Mouse (Mus musculus): ENCODE measurements around the gene Mep1a.
"Not testable (repeated sequence)": the region's sequence is repeated elsewhere in the genome, so short reads cannot be mapped to it uniquely, and the experiment has no call there.

The Mep1a gene

DNA sequence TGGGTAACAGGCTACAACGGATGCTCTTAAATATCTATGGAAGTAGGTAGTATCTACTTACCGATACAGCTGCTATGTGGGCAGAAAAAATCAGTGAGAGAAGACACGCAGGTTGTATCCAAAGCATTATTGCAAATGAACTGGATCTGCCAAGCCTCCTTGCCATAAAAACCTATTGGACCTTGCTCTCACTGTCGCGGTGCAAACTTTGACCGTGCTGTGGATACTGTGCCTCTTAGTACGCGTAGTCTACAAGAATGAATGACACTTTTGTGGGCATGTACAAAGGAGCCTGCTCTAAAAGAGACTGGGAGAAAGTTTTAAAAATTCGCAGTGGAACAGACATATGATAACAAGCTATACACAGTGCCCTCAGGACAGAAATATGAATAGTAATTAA is at the start of gene Mep1a:
Gene Mep1a (minus strand): TSS at position 221 of the 400 bp plus-strand sequence.
- no peak for DNase-seq

DNA sequence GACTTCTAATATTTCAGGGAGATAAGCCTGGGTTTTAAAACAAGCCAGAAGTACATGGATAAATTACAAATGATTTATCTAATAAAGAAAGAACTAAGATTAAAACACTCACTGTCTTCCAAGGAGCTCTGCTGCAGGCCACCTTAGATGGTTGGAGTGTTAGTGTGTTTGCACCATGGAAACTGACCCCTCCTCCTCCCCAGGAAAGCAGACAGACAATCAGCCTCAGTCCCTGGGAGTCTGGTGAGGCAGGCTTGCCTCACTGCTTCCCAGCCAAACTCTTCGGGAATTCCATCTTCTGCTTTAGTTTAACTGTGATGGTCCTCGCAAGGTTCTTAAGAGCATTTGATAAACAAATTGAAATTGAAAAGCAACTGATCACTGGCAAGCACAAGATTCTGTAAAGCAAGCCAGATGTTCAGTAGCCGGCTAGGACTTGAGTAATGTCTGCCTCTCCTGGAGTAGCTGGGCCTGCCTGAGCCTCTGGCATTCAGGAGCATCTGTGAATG is 48.6 kb upstream of the Mep1a start:
- DNase-seq: no peak

DNA sequence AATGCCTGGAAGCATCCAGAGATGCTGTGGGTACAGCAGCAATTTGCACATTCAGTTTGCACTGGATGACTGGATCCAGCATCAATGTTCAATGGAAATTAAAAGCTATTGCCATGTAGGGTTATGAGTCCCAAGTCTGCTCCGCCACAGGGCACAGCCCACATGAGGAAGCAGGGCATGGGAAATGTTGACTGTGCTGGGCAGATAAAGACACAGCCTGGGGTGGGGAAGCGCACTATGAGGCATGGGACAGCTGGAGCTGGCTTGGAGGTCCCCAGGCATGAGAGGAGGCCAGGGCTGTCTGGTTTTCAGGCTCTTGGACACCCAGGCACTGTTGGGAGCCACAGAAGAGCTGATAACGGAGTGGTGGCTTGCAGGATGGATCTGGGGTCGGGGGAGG is 41.4 kb upstream of the Mep1a start:
- DNase-seq: no peak

DNA sequence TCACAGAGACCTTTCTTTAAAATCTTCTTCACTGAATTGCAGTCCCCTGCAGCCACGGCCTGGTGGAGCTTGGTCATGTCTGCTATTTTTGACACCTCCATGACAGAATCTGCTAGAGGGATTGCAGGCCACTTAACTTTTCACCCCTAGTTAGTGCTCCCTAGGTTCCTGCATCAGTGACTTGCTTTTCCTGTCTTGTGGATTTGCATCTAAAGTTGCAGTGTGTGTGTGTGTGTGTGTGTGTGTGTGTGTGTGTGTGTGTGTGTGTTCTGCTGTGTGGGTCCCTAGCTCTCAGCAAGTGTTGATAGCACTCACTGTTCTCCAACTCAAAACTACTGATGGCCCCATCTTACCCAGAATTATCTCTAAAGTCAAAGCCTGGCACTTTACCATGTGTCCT is 40.9 kb upstream of the Mep1a start, which contains the start of gene Ankrd66:
Gene Ankrd66 (minus strand): TSS at position 101 of the 400 bp plus-strand sequence.
- no peak for DNase-seq

DNA sequence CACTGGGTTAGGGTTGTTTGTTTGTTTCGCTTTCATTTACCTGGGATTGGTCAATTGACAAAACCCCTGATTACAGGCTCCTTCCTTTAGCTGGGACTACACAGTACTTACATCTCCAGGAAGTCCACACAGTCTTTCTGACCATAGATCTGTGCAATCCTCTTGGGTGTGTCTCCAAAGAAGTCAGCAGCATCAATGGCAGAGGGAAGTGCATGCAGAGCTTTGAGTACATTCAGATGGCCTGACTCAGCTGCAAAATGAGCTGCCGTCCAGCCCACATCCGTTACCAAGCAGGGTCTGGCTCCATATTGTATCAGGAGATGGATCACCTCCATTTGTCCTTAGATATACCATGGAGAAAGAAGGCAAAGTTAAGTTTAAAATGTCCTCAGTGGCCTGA is 36.2 kb upstream of the Mep1a start:
- no peak for DNase-seq

DNA sequence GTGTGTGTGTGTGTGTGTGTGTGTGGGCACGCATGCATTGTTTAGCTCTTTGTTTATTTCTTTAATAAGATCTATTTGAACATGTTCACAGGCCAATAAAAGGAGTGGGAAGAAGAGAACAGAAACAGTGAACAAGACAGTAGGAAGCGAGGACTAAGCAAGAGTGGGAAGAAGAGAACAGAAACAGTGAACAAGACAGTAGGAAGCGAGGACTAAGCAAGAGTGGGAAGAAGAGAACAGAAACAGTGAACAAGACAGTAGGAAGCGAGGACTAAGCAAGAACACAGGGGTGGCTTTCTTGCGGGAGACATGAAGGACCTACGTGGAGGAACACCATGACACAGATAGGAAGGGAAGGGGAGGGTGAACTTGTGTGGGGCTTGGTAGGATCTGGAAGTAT is 34.2 kb upstream of the Mep1a start:
- not testable (repeated sequence) for DNase-seq

DNA sequence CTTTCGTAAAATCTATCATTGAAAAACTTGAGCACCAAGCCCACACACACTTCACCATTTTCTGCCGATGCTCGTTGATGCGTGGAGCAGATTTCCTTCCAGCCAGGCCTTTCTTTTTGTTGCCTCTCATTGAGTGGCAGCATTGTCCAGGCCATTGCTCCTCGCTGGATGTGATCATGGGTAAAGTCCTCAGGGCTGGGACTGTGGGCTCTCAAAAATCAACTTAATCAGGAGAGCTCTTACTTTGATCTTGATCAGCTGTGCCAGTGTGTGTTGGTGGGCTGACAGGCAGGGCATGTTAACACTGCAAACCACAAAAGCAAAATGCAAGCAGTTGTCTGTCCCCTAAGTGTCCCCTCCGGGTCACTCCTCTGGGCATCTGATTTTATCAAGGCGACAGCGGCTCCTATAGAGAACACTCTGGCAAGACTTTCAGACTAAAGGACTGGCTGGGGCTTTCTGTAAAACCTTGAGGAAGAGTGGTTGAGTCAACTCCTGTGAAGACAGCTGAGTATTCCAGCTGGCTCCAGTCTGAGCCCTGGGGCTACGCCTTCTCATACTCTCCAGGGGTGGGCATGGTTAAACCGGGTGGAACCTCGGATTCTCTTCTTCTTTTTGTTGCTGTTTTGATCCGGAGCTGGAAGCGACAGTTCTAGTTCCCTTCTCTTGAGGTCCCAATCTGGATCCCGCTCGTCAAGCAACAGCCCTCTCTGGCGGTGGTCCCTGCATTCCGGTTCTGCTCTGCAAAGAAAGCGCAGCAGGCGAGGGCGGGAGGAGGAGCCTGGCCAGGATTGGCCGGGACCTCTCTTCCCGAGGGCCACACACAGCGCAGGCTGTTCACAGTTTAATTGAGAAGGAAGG is 32.0 kb upstream of the Mep1a start:
- DNase-seq: peak; percentile 12

DNA sequence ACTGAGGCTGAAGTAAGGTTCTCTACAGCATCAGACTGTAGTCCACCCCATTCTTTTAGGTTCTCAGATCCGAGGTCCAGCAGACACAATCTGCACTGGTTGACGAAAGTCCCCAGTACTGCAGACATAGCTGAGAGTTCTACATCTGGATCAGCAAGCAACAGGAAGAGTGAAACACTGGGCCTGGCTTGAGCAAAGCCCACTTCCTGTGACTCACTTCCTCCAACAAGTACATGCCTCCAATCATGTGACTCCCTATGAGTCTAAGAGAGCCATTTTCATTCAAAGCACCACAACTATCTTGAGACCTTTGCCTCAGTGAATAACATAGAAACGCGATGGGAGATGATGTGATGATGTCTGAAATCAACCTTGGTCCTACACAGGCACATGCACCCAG is 28.6 kb upstream of the Mep1a start:
- DNase-seq: no peak

DNA sequence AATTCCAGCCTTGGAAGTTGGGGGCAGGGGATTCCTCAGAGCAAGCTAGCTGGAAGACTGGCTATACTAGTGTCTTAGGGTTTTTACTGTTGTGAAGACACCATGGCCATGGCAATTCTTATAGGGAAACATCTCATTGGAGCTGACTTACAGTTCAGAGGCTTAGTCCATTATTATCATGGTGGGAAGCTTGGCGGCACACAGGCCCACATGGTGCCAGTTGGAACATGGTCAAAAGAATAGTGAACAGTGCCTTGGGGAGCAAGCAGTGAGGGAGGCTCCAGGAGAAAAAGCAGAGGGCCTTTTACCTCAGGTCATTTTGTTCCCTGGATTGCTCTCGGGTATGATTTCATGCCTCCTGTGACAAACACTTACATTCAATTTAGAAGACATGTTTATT is 27.9 kb upstream of the Mep1a start:
- no peak for DNase-seq

DNA sequence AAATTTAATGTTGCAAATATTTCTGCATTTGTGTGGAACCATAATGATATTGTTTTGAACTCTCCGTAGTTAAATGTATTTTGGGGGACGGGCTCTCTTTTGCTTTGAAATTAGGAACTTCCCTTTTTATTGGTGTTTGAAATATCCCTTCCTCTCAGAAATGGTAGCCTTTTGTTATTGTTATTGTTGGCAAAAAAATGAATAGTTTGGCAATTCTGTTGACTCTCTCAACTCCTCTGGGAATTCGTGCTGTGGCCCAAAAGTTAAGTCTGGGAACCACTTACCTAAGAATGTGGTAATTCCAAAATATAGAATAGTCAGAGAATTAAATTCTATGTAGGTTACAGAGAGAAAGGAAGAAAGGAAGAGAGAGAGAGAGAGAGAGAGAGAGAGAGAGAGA is 17.6 kb upstream of the Mep1a start:
- no peak for DNase-seq

DNA sequence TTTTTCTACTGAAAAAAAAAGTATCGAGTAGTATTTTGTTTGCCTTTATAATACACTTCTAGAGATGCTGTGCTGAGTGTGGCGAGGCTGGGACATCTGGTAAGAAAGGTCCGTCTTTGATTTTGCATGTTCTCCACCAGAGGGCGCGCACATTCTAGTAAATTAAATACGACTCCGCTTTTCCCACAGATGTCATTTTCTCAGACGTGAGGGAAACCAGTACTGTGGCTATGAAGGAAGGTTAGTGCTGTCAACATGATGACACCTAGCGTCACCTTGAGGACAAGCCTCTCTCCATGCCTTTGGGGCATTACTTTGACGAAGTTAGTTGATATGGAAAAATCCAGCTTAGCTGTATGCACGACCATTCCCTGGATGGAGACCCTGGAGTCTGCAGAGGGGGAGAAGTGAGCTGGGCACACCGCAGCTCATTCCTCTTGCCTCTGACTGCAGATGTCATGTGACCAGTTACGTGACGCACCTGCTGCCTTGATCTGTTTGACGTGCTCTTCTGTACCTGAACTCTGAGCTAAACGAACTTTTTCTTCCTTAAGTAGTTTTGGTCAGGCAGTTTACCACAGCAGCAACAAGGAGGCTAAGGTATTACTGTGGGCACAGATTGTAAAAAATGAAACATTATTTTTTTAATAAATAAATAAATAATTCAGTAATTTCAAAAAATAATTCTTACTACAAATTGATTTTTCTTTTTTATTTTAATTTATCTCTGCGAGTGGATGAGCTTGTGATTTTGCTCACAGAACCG is 16.2 kb upstream of the Mep1a start:
- DNase-seq: peak; percentile 62

DNA sequence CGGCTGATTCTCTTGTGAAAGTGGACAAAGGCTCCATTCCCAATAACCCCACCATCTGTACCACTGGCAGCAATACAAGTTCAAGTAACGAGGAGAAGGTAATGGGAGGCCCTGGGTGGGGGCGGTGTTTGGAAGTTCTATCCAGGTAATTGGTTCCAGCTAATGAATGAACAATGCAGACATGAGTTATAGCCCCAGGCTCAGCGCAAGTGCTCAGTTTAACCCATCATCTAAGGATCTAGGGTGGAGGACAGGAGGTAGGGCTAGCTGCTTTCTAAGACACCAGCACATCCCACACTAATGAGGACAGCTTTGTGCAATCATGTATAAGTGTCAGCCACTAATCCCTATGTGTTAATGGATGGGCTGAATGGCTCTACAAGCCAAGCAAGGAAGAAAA is 8.2 kb upstream of the Mep1a start:
- no peak for DNase-seq

DNA sequence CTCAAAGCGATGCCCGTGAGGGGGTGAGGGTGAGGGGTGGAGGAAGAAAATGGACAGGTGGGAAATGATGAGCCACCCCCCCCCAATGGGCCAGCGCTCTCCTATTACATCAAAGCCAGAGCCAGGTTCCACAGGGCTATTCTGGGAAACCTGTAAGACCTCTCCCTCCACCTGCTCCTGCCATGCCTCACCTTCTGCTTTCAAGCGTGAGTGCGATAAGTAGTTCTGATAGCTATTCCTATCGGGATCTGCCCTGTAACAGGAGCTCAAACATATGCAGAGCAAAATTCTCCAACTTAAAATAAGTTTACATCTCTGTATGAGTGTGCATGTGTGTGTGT is 2.0 kb upstream of the Mep1a start:
- DNase-seq: no peak

DNA sequence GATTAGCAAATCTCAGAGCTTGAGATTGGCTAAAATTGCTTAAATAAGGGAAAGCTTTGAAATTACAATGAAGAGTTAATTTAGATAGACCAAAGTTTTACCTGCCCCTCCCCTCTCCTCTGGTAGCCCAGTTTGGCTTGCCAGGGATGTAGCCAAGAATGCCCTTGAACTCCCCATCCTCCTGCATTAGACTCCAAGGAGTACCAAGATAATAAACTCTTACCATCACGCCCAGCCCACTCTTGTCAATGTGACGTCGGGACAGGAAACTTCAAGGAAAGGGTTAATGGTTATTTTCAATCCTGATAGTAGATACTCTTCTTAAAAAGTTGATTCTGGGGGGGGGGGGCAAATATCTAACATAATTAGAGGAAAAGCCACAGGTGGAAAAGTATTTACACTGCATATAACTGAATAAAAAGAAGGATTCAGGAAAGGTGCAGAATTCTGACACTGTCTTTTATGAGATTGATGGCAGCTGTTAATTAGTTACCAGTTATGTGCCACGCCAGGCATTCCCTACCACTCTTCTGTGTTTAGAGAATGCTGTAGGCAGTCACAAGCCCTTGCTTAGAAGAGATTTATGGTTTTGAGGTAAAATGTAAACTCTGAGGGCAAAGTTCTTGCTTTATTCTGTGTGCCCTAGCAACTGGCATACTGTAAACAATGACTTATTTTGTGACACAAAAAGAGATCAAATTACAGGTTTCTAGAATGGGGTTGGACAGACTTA is 1.4 kb upstream of the Mep1a start:
- no peak for DNase-seq

DNA sequence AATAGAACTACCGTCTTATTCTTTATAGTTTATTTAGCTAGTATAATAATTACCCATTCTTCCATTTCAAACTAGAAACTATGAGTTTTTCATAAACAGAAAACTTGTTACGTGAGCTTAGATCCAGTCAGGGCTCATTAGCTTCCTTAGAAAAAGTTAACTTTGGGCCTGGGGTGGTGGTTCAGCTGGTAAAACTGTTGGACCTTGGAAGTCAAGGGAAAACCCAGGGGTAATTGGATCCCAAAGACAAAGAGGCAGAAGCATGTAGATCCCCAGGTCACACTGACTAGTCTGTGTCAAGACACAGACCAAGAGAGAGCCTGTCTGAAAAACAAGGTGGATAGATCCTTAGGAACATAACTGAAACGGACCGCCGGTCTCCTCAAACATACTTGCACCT is 981 bp downstream of the Mep1a start:
- no peak for DNase-seq

DNA sequence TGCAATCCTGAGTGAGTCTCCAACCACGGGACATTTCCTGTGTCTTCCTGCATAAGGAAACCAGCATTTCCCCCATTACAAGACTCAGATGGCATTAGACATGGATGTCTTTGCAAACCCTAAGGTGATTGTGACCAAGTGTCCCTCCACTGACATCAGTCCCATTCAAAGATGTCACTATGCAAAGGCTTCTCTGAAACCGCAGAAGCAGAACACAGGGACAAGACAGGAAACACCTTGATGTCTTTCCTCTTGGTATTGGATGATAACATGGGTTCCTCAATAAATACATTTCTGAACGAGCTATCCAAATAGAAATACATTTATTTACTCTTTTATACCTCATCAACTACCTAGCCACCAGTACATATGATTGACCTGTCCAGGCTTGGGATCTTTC is 1.4 kb downstream of the Mep1a start:
- no peak for DNase-seq

DNA sequence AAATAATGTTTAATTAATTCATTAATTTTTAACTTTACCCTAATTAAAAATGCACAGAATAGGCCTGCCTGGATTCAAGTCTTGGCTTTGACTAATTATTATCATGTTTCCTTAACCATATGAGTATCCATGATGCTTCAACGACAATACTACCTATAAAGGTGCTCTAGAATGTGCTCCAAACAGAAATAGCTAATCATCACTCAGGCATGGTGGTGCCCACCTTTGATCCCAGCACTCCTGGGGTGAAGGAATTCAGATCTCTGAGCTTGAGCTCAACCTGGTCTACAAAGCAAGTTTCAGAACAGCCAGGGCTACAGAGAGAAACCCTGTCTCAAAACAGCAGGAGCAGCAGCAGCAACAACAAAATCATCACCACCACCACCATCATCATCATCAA is 2.1 kb downstream of the Mep1a start:
- no peak for DNase-seq

DNA sequence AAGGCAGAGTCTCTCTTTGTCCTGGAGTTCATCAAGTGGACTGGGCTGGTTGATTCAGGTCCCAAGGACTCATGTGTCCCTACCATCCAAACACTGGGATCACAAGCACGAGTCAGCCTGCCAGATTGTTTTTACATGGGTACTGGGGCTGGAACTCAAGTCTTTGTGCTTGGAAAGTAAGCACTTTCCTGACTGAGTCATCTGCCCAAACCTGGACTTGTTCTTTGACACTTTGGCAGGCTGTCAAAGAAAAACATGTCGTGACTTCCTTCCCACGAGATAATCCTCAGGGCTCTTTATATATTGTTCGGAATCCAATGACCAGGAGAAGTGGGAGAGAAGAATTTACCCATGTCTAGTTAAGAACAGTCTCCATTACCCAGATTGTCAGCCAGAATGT is 5.1 kb downstream of the Mep1a start:
- DNase-seq: no peak

DNA sequence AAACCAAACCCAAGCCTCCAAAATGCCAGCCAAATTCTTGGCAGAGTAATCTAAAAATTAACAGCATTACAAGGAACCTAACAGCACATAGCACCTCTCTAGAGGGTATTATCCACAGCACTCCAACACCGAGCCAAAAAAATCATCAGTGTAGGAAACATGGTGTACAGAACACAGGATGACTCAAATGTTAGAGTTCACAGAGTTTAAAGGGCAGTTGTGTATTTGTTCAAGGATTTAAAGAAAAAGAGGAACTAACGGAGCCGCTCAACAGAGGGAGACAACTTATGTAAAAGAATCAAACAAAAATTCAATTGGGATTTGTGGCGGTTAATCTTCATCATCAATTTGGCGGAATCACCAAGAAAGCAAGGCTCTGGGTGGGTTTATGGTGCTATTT is 7.1 kb downstream of the Mep1a start:
- DNase-seq: no peak

DNA sequence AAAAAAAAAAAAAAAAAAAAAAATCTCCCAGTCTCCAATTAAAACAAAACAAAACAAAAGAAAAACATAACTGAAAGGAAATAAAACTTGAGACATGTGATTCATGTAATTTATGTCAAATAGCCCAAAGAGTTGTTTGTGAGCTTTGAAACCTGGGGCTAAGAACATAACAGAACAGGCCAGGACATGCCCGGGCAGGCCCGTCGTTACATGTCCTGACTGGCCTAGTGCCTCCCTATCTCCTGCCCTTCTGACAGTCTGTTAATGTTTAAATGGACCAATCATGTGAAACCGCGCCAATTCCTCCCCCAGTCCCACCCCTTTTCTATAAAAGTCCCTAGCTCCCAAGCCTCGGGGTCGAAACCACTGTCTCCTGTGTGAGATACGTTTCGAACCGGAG is 12.2 kb downstream of the Mep1a start:
- DNase-seq: not testable (repeated sequence)

DNA sequence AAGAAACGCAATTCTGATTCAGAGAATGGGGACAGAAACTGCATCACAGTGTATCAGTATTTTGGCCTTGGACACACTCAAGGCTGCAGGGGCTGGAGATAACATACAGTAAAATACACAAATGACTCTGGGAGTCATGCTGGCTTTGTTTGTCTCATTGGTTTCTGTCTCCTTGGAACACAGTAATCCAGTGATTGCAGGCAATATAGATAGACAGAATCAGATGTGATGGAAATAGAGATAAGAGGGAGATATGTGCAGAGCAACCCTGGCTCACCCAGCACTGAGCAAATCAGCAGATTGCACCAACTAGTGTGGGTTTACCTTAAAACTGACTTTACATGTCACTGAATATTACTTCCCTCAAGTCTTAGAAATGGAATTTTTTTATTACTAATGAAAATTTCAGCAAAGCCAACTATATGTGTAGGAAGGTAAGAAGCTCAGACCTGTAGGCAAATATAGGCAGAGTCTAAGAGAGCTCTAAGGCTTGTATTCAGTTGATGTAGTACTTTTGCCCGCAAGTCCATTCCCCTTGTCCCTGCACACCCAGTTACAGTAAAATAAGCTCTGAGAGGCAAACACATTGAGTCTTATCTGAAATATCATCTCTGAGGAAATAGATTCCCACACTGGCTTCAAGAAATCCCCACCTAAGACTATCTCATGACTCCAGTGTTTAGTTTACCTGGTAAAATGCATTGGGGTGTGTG is 14.0 kb downstream of the Mep1a start:
- no peak for DNase-seq

DNA sequence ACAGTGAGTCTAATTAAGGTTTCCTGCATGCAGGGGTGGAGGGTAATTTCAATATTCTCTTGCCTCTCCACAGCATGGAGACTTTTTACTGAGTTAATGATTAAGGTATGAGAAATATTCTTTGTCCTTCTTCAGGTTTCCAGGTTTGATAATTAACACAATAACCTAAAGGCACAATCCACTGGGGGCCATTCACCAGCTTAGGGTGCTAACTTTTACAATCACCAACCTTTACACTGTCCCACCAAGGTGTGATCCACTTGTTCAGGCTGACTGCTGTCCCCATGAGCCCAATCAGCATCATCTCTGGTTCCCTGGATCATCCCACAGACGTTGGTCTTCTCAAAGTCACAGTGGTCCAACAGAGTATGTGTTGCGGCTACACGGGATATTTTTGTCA is 16.6 kb downstream of the Mep1a start:
- DNase-seq: no peak

DNA sequence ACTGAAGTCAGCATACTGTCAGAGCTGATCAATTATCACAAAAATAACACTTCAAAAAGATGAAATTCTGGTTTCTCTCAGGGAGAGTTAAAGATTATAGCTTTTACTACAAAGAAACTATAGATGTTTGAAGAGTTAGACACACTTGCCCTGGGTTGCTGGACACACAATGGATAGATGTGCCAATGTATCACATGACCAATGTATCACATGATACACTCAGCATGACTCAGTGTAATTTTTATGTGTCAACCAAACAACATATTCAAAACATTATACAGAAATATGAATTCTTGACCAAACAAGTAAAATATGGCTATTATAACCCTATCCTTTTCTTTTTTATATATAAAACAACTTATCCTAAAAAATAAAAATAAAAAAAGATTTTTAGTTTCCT is 25.0 kb downstream of the Mep1a start:
- DNase-seq: no peak
